Mouse (Mus musculus) megakaryocyte, adult 5-6 weeks (primary cell): ENCODE measurements around the gene Gtf2a2. TPM values are rescaled to one million over a fixed set of nuclear protein-coding genes. Genes with fewer than 3 reads are reported as not detected.

Source experiments
- ATAC-seq: 2 replicates; pipeline ENCODE4 v1.8.0; 2016; ENCODE audit warnings: mild to moderate bottlenecking, inconsistent platforms; ENCODE audit not compliant: poor library complexity, severe bottlenecking
- total RNA-seq, 2 experiments: library from RNA; stranded (forward) in 1 of 2; stranded (reverse) in 1 of 2; fragments of 153-499, 151-499 nt in 1 of 2; fragments of 221-1000, 200-1000 nt in 1 of 2; gene quantifications; 2 replicates each; pipeline versions ENCODE4 v1.2.3 to v1.2.4; 2015 to 2017

Gtf2a2 gene
- 117 and 126 TPM in 2 replicates for total RNA-seq (2015)
- 121 and 130 TPM in 2 replicates for total RNA-seq (2017)

DNA sequence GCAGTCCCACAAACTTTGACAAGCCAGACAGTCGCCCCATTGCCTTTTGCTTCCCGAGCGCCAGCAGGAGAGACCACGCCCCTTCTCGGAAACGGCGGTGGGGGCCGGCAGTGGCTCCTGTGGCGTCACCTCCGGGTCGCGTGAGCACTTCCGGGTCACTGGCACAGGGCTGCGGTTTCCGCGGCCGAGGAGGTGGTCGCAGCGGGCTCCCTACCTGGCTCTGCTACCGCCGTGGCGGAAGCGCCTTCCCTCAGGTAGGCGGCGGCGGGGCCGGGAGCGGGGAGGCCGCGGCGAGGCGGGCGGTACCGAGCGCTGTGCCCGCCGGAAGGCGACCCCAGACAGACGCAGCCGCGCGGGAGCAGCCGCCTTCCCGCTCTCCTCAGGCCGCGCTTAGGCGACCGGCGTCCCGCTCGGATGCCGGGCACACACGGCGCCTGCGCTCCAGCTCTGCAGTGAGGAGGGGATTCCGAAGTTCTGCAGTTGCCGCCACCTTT lies at the start of gene Gtf2a2:
Gtf2a2 (plus strand) TSS at position 143 of the 494 bp plus-strand sequence.
- peak; percentile 98 for ATAC-seq

- no peak for ATAC-seq
These were observed 48.0 kb upstream of the Gtf2a2 start for GRCm38 (mm10) chr9:69964370-69964769.

DNA sequence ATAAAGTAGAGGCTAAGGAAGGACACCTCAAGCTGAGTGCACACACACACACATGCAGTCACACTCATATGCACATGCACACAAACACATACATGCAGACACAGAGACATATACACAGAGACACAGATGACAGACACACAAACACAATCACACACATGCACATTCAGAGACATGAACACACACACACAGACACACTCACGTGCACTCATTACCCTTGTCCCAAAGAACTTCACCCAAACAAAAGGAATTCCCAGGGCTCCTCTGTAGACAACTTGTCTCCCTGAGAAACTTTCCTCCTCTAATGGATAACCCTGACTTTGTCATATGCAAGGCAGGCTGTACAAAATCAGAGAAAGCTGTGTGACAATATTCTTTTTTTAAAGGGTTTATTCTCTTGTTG lies 26.8 kb upstream of the Gtf2a2 start:
- no peak for ATAC-seq

- ATAC-seq: no peak
These were observed 26.3 kb upstream of the Gtf2a2 start for GRCm38 (mm10) chr9:69986063-69986462.

GRCm38 (mm10) chr9:69986571-69986970 lies 25.8 kb upstream of the Gtf2a2 start:
- ATAC-seq: no peak

GRCm38 (mm10) chr9:69987579-69987978 lies 24.8 kb upstream of the Gtf2a2 start:
- ATAC-seq: peak; percentile 71

DNA sequence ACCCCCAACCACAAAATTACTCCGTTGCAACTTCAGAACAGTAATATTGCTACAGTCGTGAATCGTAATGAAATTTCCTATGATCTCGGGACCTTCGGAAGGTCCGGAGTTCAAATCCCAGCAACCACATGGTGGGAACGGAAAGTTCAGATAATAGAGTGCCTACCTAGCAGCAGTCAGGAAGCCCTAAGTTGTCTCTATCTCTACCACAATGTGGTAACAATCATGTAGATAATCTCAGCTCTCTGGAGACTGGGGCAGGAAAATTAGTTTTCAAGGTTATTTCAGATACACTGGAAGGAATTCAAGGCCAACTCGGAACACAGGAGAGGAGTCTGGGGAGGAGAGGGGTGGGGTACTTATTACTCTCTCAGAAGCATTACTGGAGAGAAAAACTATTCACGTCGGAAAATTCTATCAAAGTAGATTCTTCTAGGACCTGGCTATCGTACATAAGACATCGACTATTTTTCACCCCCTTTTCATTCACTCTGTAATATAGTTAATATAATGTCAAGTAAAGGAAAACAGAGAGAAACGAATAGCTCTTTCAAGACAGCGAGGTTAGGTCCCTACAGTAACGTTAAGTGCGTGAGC lies 23.5 kb upstream of the Gtf2a2 start:
- no peak for ATAC-seq

DNA sequence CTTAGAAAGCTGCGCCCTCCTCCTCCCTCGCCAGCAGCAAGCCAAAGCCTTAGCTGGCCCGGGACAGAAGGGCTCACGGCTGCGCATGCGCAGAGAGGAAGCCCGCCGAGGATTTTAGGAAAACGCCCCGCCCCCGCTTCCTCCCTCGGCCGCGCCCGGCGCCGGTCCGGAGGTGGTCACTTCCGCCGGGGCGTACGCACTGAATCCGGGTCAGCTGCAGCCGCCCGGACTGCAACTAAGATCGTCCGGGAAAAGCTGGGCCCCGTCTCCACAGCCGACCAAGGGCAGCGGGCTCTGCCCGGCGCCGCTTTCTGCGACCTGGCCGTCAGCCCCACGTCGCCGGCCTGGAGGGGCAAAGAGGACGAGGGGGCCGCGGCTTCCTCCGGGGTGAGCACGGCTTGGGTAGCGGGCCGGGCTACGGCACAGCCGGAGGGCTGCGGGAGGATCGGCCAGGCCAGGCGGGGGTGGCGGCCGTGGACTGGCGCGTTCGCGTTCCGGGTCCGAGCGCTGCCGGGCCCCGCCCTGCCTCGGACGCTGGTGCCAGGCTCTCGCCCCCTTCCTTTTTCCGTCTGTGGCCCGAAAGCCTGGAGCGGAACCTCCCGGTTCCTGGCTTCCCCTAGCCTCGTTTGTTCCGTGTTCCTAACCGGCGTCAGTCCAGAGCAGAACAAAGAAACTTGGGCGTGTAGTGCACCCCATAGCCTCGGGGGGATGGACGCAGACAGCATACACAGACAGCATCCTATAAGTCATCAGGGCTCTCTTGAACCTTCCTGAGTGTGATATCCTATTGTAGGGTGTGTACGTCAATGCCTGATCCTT lies 22.8 kb upstream of the Gtf2a2 start, which contains the start of gene Bnip2:
Bnip2 (plus strand) TSS at position 164 of the 819 bp plus-strand sequence.
- ATAC-seq: peak; percentile 82

GRCm38 (mm10) chr9:69990346-69990745 lies 22.0 kb upstream of the Gtf2a2 start:
- no peak for ATAC-seq

DNA sequence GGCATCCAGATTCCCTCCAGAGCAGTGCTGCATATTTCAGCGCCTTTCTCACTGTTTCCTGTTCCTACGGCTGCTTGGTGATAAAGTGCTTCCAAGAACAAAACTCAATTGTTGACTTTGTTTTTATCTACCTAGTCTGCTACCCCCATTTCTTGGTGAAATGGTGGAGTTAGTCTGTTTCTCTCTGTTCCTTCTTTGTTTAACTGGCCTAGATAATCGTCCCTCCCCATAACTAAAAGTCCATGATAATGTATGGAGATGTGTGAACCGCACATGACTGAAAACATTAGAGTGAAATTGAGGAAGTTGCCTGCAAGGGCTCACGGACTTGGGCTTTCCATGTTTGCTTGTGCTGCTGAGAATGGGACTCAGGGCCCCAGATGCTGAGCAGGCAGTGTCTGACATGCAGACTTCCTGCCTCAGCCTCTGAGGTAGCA lies 19.5 kb upstream of the Gtf2a2 start:
- peak; percentile 28 for ATAC-seq

- ATAC-seq: no peak
These were observed 18.9 kb upstream of the Gtf2a2 start for GRCm38 (mm10) chr9:69993479-69993878.

- ATAC-seq: no peak
These were observed 17.8 kb upstream of the Gtf2a2 start for GRCm38 (mm10) chr9:69994547-69994946.

- no peak for ATAC-seq
These were observed 13.0 kb upstream of the Gtf2a2 start for GRCm38 (mm10) chr9:69999318-69999717.

GRCm38 (mm10) chr9:70003516-70003915 lies 8.8 kb upstream of the Gtf2a2 start:
- ATAC-seq: no peak

- ATAC-seq: peak; percentile 80
These were observed 5.4 kb upstream of the Gtf2a2 start for GRCm38 (mm10) chr9:70006984-70007383.

GRCm38 (mm10) chr9:70007506-70008248 lies 4.7 kb upstream of the Gtf2a2 start:
- no peak for ATAC-seq

GRCm38 (mm10) chr9:70009754-70010304 lies 2.5 kb upstream of the Gtf2a2 start:
- no peak for ATAC-seq

DNA sequence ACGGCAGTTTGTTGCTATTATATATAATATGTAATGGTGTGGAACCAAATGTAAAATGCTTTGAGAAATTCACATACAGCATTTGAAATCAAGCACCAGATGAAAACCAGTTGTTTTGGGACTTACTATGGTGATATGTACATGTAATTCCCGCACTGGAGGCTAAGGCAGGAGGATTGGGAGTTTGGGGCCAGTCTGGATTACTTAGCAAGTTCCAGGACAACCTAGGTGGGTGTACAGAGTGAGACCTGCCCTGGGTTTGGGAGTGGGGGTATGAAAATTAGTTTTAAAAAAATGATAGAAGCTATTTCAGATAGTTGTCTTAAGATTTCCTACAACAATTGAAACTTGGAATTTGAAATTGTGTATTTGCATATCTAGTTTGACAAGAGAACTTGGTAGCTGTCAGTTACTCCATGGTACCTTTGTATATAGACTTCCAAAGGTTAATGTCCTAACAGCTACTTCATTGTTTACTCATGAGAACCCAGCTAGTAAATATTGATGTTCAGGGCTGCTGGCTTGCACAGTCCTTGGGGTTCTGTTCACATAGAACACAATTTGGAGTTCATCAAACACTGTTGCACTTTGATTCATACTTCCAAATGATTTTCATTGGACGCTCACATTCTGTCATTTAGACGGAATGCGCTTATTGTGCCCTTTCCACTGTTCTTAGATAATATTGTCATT lies 1.4 kb upstream of the Gtf2a2 start:
- ATAC-seq: no peak

DNA sequence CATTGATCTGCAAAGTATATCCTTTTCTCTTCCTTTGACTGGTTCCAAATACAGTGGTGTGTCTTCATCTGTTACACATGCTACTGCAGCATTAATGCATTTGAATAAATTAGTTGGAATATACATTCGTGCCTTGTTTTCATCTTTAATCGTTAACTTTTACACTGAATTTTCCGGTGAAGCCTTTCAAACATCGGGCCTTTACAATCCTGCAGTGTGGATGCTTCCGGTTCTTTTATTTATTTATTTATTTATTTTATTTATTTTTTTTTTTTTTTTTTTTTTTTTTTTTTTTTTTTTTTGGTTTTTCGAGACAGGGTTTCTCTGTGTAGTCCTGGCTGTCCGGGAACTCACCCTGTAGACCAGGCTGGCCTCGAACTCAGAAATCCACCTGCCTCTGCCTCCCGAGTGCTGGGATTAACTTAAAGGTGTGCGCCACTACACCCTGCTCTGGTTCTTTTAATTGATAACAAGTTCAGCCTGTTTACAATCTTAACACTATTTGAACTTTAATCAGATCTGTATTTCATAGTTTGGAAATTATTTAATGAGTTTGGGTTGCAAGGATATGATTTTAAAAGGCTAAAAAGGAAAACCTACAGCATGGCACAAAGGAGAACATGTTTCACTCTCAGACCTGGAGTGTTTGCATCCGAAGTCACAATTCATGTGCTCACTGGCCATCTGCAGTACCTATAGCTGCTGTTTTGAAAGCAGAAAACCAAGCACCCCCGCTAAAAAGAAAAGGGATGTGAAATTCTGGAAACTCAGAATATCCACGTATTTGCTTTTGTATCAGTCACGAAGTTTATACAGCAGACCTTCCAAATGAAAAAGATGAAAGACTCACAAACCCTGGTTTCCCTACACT lies 578 bp upstream of the Gtf2a2 start:
- peak; percentile 10; the same call in 1 of the 2 replicates for ATAC-seq
